Mouse (Mus musculus) MEL (cell line): ENCODE results near the gene Ctnnd2.

Source experiments
- CTCF ChIP-seq, 3 experiments: IDR thresholded peaks in 2 of 3; conservative IDR thresholded peaks in 1 of 3; 2 replicates each; pipeline ENCODE4 v1.5.1; 2011 to 2012; ENCODE audit warnings: low read length in 3 of 3, low read depth in 2 of 3, mild to moderate bottlenecking in 2 of 3, improper control_type of control experiment in 1 of 3, inconsistent platforms in 1 of 3, mixed read lengths in 1 of 3, moderate library complexity in 1 of 3; ENCODE audit not compliant: control insufficient read depth in 1 of 3, insufficient read depth in 1 of 3, poor library complexity in 1 of 3, severe bottlenecking in 1 of 3
- EP300 ChIP-seq, 2 experiments: IDR thresholded peaks; 2 replicates each; pipeline ENCODE4 v1.6.1; 2011; ENCODE audit warnings: improper control_type of control experiment in 2 of 2, low read length in 2 of 2, low read depth in 1 of 2, mild to moderate bottlenecking in 1 of 2
- GABPA ChIP-seq: IDR thresholded peaks from 2 replicates; pipeline ENCODE4 v1.6.1; 2012; ENCODE audit warnings: low read depth, mild to moderate bottlenecking, inconsistent platforms, low read length, improper control_type of control experiment, moderate library complexity
- MAFK ChIP-seq: IDR thresholded peaks from 2 replicates; pipeline ENCODE4 v1.6.1; 2011; ENCODE audit warnings: low read depth, mild to moderate bottlenecking, low read length, improper control_type of control experiment, borderline replicate concordance
- POLR2A ChIP-seq, 2 experiments: IDR thresholded peaks; 2 replicates each; pipeline ENCODE4 v1.6.1; 2011 to 2012; ENCODE audit warnings: low read length in 2 of 2, mild to moderate bottlenecking in 2 of 2, control low read depth in 1 of 2, improper control_type of control experiment in 1 of 2, low read depth in 1 of 2, moderate library complexity in 1 of 2; ENCODE audit not compliant: control insufficient read depth in 1 of 2, insufficient read depth in 1 of 2, poor library complexity in 1 of 2
- SIN3A ChIP-seq: IDR thresholded peaks from 2 replicates; pipeline ENCODE4 v1.6.1; 2012; ENCODE audit warnings: low read length, improper control_type of control experiment, inconsistent platforms
- TBP ChIP-seq: IDR thresholded peaks from 2 replicates; pipeline ENCODE4 v1.8.0; 2011; ENCODE audit warnings: low read depth, low read length, improper control_type of control experiment
- USF1 ChIP-seq: IDR thresholded peaks from 2 replicates; pipeline ENCODE4 v1.6.1; 2014; ENCODE audit warnings: low read depth, mild to moderate bottlenecking, inconsistent platforms, low read length, improper control_type of control experiment, moderate library complexity
- ZC3H11A ChIP-seq: IDR thresholded peaks from 2 replicates; pipeline ENCODE4 v1.6.1; 2012; ENCODE audit warnings: low read depth, mild to moderate bottlenecking, inconsistent platforms, low read length, improper control_type of control experiment

- no peak for TF ChIP-seq TBP
- no peak for TF ChIP-seq SIN3A
- no peak for TF ChIP-seq POLR2A (IDR thresholded peaks at IDR 0.05; ENCODE audit: control insufficient read depth in 1 of 2, insufficient read depth in 1 of 2, low read depth in 1 of 2, low read length in 2 of 2, poor library complexity in 1 of 2)
- no peak for TF ChIP-seq USF1
- TF ChIP-seq GABPA, result no peak
- TF ChIP-seq ZC3H11A, result no peak
- TF ChIP-seq CTCF (IDR thresholded peaks at IDR 0.05 in 2 of 3, conservative IDR thresholded peaks at IDR 0.05 in 1 of 3; ENCODE audit: control insufficient read depth in 1 of 3, insufficient read depth in 1 of 3, low read depth in 2 of 3, low read length in 3 of 3, poor library complexity in 1 of 3, severe bottlenecking in 1 of 3), result no peak
- TF ChIP-seq MAFK, result no peak
- no peak for TF ChIP-seq EP300 (IDR thresholded peaks at IDR 0.05; ENCODE audit: low read depth in 1 of 2, low read length in 2 of 2)
These were observed 604.5 kb downstream of the Ctnnd2 start for GRCm38 (mm10) chr15:30776931-30777330.
